Mouse (Mus musculus) urinary bladder, adult 18-20 months (tissue): ENCODE measurements around the gene Myrip.
"Not testable (repeated sequence)": the region's sequence is repeated elsewhere in the genome, so short reads cannot be mapped to it uniquely, and the experiment has no call there.

Source experiments
- DNase-seq, 2 experiments: peaks; one replicate each; pipeline ENCODE4 v3.0.0; 2022; ENCODE audit warnings: low spot score in 2 of 2, mixed read lengths in 2 of 2

Myrip gene

DNA sequence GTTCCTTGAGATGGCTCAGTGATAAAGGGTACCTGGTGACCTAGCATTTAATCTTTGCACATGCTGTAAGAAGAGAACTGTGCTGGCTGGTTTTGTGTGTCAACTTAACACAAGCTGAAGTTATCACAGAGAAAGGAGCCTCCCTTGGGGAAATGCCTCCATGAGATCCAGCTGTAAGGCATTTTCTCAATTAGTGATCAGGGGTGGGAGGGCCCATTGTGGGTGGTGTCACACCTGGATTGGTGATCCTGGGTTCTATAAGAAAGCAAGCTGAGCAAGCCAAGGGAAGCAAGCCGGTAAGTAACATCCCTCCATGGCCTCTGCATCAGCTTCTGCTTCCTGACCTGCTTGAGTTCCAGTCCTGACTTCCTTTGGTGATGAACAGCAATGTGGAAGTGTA is at the start of gene Myrip:
Gene Myrip (plus strand): TSS at position 301 of the 400 bp plus-strand sequence.
- not testable (repeated sequence) for DNase-seq

GRCm38 (mm10) chr9:120259805-120260204 is 41.5 kb upstream of the Myrip start:
- DNase-seq, result no peak

DNA sequence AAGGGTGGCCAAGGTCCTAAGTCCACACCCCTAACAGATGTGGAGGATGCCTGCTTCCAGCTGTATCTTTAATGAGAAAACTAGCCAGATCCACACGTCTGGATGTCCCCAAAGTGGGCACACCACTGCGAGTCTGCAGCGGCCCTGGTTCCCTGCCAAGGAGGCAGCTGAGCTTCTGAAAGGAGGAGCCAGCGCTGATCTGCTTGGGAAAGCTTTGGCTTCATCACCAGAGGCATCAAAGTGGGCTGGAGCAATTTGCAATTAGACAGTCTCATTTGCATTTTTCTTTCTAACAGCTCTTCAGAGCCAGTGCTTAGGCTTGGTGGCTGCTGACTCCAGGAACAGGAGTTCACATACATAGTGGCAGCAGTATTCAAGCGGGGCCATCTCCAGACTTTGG is 37.3 kb upstream of the Myrip start:
- no peak for DNase-seq

- no peak for DNase-seq
Measured at GRCm38 (mm10) chr9:120273083-120273482, 28.2 kb upstream of the Myrip start.

DNA sequence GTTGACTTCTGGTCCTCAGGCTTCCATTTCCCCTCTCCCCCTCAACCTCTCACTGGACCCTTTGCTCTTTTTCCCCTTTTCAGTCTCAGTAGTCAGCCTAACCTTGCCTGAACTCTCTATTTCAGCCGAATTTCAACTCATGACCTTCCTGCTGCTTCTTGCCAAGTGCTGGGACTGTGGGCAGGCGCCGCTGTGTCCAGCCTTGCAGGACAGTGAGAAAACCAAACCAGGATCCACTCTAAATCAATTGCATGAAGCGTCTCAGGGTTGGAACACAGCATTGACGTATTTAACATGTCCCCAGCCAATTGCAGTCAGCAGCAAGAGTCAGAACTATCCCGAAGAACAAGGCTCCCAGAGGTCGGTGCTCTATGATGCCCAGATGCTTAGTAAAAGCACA is 26.1 kb upstream of the Myrip start:
- no peak for DNase-seq

GRCm38 (mm10) chr9:120281147-120281546 is 20.2 kb upstream of the Myrip start:
- no peak for DNase-seq

DNA sequence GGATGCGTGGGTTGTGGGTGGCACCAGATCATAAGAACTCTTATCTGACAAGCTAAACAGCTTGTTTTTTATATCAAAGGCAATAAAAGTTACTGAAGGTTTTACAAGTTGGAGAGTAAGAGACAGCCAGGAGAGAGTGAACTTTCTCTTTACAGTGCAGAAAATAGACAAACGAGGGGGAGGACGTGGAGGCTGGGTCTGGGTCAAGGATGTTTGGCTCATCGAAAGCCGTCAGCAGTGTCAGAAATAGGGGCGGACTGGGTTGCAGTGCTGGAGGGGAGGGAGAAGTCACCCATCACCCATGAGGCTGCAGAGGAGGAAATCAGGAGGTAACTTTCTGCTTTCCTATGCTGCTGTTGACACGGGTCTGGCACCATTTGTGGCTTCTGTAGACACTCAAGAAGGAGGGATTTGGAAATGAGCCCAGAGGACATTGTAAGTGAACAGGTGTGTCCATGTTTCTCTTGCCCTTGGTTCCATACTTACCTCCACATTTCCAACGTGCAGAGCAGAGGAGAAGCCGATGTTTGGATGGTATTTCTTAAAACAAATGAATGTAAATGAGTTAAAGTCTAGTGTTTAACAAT is 18.8 kb upstream of the Myrip start:
- no peak for DNase-seq

DNA sequence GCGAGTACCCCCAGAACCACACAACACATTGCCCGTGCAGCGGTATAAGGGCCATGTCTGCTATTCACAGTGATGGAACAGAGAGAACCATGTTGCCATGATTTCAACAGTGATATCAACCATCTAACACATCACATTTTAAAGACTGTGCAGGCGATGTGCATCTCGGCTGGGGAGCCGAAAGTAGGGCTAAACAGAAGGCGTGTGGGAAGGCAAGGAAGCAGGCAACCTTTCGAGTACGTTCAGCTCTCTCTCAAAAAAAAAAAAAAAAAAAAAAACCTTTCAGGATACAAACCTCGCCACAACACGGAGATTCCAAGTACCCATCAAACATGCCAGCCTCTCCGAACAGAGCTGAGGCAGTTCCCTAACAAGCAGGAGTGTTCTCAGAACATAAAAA is 17.8 kb upstream of the Myrip start:
- no peak for DNase-seq

DNA sequence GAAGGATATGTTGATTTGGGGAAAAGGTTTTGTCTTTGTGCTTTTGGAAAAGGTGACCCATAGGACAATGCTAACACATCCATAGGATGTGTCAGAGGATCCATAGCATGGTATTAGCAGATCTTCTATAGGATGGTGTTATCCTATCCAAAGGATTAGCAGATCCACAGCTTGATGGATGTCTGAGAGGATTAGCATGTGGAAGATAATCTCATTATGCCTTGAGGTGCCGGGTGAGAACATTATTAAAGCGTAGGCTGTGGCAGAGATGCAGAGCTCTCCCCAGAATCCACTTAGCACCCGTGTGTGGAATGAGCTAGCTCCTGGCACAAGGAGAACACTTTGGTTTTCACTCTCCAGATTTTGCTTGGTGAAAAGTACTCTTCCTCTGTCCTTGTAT is 13.3 kb upstream of the Myrip start:
- DNase-seq, result no peak

DNA sequence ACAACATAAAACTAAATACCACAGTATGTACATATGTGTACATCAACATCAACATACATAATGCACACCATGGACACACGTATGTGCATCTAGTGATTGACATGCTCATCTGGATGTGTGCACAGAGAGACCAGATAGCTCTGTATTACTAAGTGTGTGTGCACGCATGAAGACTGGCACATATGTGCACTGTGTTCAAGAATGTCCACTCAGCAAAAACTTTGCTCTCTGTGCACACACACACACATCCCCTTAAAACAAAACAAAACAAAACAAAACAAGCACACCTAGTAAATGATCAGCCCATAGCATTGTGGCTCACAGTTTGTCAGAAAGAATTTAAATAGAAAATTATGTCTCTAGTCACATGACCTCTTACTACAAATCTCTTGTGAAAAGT is 10.9 kb upstream of the Myrip start:
- DNase-seq, result no peak

DNA sequence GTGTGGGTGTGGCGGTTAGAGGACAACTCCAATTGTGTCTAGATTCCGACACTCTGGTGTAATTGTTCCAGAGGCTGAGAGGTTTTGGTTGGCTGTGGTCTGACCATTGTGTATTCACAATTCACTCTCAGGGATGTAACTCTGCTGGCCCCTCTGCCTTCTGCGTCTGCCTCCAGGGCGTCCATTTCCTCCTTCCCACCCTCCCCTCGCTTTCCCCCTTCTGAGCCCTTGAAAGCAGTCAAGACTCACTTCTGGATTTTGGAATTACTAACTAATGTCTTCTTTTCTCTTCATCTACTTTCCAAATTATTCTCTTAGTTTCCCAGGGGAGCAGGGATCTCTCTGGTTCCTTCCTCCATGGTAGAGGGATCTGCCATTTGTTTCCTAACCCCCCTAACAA is 8.8 kb upstream of the Myrip start:
- no peak for DNase-seq

DNA sequence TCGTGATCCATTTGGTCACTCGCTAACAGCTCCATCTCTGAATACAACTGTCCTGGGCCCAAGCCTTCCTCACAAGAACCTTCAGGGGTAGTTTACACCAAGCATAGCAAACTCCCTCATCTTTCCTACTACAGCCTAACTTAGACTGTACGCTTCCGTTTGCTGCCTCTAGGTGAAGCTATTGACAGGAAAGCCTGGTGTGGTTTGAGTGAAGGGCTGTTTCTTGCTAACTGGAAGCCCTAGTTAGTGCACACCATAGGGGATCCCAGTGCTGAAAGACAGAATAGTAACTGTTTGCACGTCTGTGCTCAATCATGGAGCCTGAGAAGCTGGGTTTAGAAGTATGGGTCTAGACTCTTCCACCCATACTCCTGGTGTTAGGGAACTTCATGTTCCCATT is 5.8 kb upstream of the Myrip start:
- no peak for DNase-seq

DNA sequence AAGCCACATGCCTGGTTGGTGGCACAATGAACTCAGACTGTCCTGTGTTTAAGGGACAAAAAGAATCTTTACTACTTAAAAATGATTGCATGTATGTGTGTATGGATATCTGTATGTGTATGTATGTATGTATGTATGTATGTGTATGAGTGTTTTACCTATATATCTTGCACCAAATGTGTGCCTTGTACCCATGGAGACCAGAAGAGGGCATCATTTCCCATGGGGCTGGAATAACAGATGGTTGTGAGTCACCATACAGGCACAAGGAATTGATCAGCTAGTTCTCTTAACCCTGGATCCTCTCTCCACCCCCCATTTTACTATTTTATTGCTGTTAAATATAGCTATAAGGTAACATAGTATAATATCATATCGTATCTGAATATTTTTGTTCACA is 4.4 kb upstream of the Myrip start:
- no peak for DNase-seq

DNA sequence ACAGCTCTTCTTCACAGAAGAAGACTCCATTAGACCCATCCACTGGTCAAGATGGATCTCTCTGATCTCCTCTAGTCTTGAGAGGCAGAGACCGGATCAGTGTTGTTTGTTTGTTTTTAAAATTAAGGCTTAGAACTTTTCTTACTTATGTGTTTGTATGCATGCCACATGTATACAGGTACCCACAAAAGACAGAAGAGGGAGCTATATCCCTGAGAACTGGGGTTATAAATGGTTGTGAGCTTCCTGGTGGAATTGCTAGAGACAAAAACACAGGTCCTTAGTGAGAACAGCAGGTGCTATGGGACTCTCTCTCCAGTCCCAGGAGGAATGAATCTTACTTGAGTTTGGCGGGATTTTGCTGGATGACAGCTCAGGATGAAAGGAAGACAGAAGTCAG is 1.9 kb upstream of the Myrip start:
- no peak for DNase-seq

DNA sequence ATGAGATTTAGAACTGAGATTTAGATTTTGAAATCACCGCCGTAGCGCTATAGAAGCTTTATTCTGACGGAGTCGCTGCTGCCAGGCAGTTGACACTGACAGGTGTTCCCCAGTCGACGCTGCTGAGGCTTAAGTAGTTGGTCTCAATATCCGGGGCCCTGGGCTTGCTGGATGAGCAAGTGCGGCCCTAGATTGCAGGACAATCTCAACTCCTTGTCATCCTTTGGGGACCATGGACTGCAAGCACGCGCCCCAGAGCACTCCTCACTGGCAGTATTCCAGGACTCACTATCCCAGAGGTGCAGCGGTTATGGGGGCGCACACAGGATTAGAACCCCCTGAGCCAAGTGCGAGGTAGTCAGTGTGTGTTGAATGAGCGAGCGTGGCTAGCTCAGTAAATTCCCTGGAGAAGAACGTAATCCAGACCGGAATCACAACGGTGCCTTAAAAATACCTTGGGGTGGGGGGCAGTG is 1.7 kb downstream of the Myrip start:
- DNase-seq, result no peak

DNA sequence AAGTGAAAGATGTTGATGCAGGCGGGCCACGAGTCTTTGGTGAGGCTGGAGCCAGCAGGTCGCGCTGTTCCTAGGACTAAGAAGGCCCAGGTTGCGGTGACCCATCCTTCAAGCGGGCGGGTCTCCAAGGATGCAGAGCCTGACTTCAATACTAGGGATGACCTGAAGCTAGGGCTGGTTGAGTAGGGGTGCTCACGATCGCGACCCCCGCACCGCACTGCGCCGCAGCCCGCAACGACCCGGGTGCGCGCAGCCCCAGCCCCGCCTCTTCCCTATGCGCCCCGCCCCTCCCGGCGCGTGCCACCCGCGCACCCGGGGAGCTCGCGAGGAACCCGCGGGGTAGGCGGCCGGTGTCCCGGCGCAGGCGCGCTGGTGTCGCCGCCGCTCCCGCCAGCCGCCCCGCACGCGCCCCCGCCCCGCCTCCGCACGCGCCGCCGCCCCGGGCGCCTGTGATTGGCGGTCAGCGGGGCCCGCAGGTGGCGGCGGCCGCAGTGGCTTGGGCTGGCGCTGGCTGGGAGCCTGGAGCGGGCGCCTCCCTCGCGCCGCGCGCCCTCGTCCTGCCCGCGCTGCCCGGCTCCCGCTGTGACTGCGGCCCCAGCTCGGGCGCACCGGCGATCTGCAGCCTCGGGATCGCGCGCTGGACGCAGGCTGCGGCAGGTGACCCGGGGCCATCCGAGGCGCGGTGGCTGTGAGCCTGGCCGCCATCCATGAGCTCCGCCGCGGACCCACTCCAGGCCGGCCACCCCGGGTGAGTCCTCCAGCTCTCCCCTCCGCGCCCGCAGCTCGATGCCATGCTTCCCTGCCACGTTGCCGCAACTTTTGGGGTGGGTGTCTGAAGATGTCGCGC is 2.4 kb downstream of the Myrip start:
- DNase-seq, result peak; percentile 19 to 34

DNA sequence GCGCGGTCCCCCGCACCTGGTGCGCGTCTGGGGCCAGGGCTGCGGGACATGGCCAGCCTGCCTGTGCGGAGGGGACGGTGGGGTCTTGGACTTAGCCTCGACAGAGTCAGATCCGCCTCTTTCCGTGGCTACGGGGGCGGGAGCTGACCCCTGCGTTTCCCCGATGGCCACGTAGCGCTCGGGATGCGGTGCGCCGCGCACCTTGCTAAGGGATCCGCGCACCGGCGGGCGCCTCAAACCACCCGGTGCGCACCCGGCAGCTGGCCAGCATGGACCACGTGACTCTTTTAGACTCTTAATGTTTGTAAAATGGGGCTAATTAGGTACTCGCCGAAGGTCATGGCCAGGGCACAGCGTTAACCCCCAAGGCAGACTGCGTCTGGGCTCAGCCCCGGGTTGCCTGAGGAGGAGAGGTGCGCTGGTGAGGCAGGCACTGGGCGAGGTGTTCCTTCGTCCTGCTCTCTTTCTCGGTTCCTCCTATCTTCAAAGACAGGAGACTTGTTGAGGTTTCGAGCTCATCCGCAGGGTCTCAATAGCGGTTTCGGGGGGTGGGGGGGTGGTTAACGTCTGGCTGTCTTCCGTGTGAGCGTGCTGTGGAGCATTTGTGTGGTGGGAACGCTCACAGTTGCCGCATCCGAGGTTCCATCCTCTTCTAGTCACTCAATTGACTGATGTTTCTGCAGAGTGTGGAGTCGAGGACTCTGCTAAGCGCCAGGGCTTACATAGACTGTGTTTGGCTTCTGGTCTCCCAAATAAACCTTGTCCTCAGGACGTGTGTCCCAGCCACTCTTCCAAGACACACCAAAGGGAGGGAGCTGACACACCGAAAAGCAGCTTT is 3.2 kb downstream of the Myrip start:
- DNase-seq, result peak in 1 of 2 experiments; percentile 20

DNA sequence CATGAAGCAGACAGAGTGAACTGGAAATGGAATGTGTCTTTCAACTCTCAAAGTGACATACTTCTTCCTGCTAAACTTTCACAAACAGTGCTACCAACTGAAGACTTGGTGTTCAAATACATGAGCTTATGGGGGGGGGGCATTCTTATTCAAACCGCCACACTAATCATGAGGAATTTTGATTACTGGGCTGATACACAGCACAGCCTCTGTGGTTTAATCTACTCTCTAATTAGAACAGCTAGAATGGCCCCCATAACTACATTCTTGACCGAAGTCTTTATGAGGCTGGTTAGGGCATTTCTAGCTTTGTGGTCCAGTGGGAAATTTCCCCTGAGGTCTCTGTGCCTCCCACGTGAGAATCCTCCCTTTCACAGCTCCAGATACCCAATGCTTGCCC is 13.9 kb downstream of the Myrip start:
- no peak for DNase-seq

DNA sequence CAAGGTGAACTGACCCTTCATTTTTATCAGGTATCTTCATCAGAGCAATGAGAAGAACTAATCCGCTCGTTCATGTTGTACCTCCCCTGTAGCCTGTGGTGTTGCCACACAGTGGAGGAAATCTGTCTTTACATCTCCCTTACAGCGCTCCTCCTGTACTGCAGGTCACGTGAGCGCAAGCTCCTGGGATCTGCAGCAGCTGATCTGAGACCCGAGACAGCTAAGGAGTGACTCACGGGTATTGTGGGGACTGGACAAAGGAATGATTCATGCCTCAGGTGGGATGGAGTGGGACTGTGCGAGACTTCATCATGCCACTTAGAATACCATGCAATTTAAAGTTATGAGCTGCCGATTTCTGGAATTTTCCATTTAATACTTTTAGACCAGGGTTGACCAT is 17.8 kb downstream of the Myrip start:
- no peak for DNase-seq

GRCm38 (mm10) chr9:120320573-120320972 is 19.3 kb downstream of the Myrip start:
- no peak for DNase-seq

DNA sequence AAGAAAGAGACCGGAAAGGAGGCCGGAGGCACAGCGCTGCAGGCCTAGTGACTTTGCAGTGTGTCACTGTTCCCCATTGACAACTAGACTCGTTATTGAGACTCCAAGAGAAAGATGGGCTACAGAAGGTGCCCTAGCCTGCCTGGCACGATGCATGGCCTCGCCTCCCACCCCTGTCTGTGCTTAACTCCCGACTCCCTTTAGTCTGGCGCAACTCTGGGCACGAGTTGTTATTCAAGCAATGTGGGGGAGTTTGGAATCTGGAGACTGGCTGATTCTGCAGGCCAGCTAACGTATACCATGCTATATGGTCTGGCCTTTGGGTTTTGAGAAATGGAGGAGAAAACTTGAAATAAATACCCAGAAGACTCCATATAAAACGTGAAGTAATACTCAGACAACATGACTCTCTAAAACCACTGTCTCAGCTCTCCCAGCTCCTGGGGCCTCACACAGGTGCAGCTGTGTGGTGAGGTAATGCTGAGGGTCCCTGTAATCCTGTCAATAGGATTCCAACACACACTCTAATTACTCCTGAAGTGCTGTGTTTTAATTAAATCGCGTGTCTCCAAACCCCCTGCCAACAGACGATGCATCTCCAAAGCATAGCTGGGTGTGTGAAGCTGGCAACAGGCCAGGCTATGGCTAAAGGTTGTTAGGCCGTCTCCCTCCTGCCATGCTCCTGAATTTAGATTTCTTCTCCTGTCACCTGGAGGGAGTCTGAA is 21.6 kb downstream of the Myrip start:
- DNase-seq, result no peak

GRCm38 (mm10) chr9:120331048-120331447 is 29.7 kb downstream of the Myrip start:
- DNase-seq, result not testable (repeated sequence)
